Mouse (Mus musculus): Measurements from ENCODE around the gene Grpel1. TPM values are rescaled to one million over a fixed set of nuclear protein-coding genes. Genes with fewer than 3 reads are reported as not detected.

Gene Grpel1
- total RNA-seq, 2 experiments from 2014 or later = 21.8 to 24.7 TPM

DNA sequence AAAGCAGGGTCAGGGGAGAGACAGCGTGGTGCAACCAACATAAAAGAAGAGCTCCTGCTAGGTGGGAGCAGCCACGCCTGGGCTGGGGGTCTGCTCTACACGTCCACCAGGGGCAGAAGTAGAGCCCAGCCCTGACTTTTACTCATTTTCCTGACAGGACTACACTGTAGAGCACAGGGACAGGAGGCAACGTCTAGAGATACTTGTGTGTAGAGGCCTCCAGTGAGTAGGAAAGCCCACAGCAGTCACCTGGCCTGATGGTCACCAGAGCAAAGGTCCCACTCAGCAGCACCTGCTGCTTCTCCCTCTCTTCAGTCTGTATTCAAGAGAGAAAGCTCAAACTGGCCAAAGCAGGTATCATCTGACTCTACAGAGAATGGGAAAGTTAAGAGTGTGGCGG is 40.8 kb downstream of the Grpel1 start:
- DNase-seq (ENCODE audit: extremely low spot score in 1 of 2, low spot score in 1 of 2) = no peak

DNA sequence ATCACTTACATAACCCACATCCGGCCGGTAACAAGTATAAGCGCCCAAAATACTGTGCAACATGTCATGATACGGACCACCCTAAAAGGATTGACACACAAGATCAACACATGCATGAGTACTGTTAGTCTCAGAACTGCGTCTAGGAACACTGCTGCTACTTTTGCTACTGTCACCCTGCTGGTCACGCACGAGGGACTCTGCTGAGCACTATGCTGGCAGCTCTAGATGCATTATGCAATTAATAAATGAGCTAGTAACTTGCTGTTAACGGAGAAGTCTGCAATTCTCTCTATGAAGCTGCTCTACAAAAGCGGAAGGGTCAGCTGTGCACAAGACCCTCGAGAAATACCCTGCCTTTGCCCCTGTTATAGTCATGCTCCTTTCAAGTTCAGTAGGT is 43.6 kb downstream of the Grpel1 start:
- no peak for DNase-seq (ENCODE audit: extremely low spot score in 1 of 2, low spot score in 1 of 2)

DNA sequence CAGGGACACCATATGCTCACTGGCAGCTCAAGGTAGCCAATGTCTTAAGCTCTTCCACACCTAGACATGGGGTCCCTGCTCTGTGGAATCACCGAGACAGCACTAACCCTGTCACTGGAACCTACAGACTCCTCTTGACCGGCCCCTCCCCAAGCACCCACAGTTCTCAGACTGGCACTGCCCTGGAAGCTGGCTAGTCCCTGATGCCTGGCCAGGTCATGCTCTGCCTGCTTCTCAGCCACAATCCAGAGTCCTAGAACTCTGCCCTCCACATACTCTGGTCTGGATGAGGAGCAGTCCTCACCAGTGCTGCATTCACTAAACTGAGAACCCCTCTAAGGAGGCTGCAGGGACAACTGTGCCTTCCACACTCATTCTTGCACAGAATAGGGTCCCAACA is 46.2 kb downstream of the Grpel1 start:
- DNase-seq (ENCODE audit: extremely low spot score in 1 of 2, low spot score in 1 of 2) = no peak

DNA sequence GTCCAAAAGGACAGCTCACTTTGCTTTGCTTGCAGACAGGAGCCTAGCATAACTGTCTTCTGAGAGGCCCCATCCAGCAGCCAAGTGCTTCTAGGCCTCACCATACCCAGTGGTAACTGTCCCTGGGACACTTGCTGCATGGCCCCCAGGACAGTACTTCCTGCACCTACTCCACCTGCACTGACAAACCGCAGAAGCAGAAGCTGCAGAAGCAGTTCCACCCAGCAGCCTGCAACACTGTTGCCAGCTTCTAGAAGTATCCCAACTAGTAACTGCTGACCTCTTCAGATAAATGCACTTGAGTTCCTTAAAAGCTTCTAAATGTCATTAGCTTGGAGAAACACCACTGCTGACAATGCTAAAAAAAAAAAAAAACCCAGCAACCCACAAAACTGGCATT is 50.3 kb downstream of the Grpel1 start:
- DNase-seq (ENCODE audit: extremely low spot score in 1 of 2, low spot score in 1 of 2) = no peak

DNA sequence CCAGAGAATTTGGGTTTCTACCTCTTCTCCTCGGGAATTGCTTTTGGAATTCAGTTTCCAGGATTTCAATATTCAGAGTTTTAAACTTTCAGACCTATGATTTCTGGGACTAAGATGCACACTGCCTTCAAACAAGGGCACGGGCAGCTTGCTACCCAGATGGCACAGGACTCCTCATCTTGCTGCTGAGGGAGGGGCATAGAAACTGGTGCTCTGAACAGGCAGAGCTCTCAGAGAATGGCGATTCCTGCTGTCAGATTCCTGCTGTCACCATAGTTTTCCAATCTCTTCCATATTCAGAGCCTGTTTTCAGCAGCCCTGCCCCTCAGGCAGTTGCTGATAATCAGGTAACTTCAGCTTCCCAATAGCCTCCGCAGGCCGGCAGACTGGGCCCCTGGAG is 50.8 kb downstream of the Grpel1 start:
- no peak for DNase-seq (ENCODE audit: extremely low spot score in 1 of 2, low spot score in 1 of 2)

DNA sequence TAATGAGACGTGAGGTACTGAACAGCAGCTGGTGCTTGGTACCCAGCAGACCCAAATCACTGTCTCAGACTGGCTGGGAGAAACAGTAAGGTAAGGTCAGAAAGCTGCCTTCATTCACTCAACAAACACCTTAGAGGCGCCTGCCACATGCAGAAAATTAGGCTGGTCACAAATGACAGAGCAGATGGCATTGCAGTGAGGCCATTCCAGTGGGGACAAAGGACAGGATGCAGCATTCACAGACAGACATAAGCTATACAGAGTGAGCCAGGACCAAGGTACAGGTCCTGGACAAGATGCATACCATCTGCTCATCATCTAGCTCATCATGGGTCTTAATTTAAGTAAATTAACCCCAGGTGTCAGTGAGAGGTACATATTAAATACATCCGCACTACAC is 52.8 kb downstream of the Grpel1 start:
- DNase-seq (ENCODE audit: extremely low spot score in 1 of 2, low spot score in 1 of 2) = no peak

DNA sequence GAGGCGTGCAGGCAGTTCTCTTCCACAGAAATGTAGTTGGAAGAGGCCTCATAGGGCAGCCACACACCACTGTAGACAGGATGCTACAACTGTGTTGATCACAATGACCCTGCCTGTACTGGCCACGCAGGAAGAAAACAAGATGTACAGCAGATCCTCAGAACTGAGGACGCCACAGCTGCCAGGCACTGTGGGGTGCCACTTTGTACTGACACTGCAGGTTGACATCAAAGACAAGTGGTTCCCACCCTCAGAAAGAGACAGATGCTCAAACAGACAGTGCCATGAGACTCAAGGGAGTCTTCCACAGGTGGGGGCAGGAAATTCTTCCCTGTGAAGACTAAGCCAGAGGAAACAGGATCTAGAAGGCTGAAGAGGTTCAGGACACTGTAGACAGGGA is 55.0 kb downstream of the Grpel1 start:
- DNase-seq (ENCODE audit: extremely low spot score in 1 of 2, low spot score in 1 of 2) = no peak

DNA sequence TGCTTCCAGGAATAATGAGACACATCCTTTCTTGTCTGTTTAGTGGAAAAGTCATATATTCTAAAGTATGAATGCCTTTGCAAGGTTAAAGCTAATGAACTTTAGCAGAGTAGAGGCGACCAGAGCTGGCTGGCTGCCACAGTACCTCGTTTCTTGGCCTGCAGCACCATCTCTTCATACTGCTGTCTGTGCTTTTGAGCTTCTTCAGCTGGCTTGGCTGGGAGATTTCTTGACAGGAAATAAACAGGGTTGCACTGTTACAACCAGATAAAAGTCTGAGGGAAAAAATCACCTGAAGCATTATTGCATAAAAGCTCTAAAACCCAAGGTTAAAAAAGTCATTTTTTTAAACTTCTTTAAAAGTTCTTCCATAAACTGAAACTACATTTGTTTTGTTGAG is 58.0 kb downstream of the Grpel1 start:
- DNase-seq (ENCODE audit: extremely low spot score in 1 of 2, low spot score in 1 of 2) = no peak

DNA sequence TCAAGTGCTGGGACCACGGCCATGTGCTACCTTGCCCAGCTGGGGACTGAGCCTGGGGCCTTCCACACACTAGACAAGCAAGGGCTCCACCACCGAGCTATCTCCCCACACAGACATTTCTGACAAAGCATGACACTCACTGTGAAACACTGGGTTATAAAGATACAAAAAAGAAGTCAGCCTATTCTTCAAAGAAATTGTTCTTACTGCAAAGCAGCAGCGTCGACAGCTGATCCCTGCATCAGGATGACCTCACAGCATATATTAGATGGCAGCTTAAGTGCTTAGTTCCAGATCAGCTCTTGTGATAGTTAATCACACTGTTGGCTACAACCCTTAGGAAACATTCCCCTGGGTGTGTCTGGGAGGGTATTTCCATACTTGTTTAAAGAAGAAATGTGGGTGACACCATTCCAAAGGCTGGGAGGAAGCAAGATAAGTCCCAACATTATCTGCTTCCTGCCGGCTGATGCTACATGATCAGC is 58.5 kb downstream of the Grpel1 start:
- no peak for DNase-seq (ENCODE audit: extremely low spot score in 1 of 2, low spot score in 1 of 2)

Other genes starting within 250 kb of the Grpel1 start
- gene Sorcs2, start 66.9 kb upstream of the Grpel1 start, total RNA-seq (2021) = 10 to 100 TPM; 52.4 to 53.8 TPM
- gene Tada2b, start 19.3 kb downstream of the Grpel1 start, total RNA-seq (2021) = 10 to 100 TPM; 32.6 to 34.1 TPM
- 1 to 10 TPM; 1.1 to 1.5 TPM for gene Ccdc96, start 19.6 kb downstream of the Grpel1 start, total RNA-seq (2021)
- 100 to 1,000 TPM in 1 of 2 experiments, 10 to 100 TPM in 1; 92.4 to 104 TPM for gene Tbc1d14, start 128.3 kb downstream of the Grpel1 start, total RNA-seq (2021)
- 100 to 1,000 TPM in 1 of 2 experiments, 10 to 100 TPM in 1; 87.8 to 107 TPM for gene D5Ertd579e, start 231.0 kb downstream of the Grpel1 start, total RNA-seq (2021)